Mouse (Mus musculus) lung, postnatal 0 days (tissue): ENCODE results near the gene Ccl9. TPM values are rescaled to one million over a fixed set of nuclear protein-coding genes. Genes with fewer than 3 reads are reported as not detected.
A peak's percentile ranks its signal among the peaks of the same experiment; 100 is the strongest.

ENCODE experiments used
- ATAC-seq: fragments of 200-750 bp; cut with Nextera tagmentation; 2 replicates; pipeline ENCODE4 v1.8.0; 2017; ENCODE audit warnings: moderate library complexity
- DNase-seq: peaks from one replicate; pipeline ENCODE4 v3.0.0-alpha.2; 2016; ENCODE audit warnings: low spot score
- H3K27ac ChIP-seq: fragments of 300-500 bp; sonication (generic); 2 replicates; pipeline ENCODE4 v1.5.1; 2014; ENCODE audit warnings: antibody characterized with exemption, mild to moderate bottlenecking, low read length, mixed read lengths
- H3K27me3 ChIP-seq: fragments of 300-500 bp; sonication (generic); replicated peaks from 2 replicates; pipeline ENCODE4 v1.6.1; 2014; ENCODE audit warnings: low read length, mixed read lengths; ENCODE audit not compliant: insufficient read depth
- H3K36me3 ChIP-seq: fragments of 300-500 bp; sonication (generic); 2 replicates; pipeline ENCODE4 v1.6.1; 2014; ENCODE audit warnings: low read length, mixed read lengths; ENCODE audit not compliant: insufficient read depth
- H3K4me1 ChIP-seq: fragments of 300-500 bp; sonication (generic); 2 replicates; pipeline ENCODE4 v1.6.1; 2014; ENCODE audit warnings: antibody characterized with exemption, low read depth, low read length, mixed read lengths; ENCODE audit not compliant: insufficient read depth
- H3K4me2 ChIP-seq: fragments of 300-500 bp; sonication (generic); replicated peaks from 2 replicates; pipeline ENCODE4 v1.6.1; 2014; ENCODE audit warnings: low read depth, mild to moderate bottlenecking, low read length, moderate library complexity, mixed read lengths
- H3K4me3 ChIP-seq: fragments of 300-500 bp; sonication (generic); 2 replicates; pipeline ENCODE4 v1.5.1; 2014; ENCODE audit warnings: low read depth, low read length
- H3K9ac ChIP-seq: fragments of 300-500 bp; sonication (generic); replicated peaks from 2 replicates; pipeline ENCODE4 v1.6.1; 2014; ENCODE audit warnings: low read depth, mild to moderate bottlenecking
- H3K9me3 ChIP-seq: fragments of 300-500 bp; sonication (generic); 2 replicates; pipeline ENCODE4 v1.6.1; 2016; ENCODE audit warnings: low read length, mixed read lengths
- CTCF ChIP-seq: IDR thresholded peaks from 2 replicates; pipeline ENCODE4 v1.5.1; 2016; ENCODE audit warnings: antibody characterized with exemption, mild to moderate bottlenecking
- EP300 ChIP-seq: IDR thresholded peaks from 2 replicates; pipeline ENCODE4 v1.6.1; 2016; ENCODE audit warnings: antibody characterized with exemption, mild to moderate bottlenecking, control low read depth
- WGBS: fragments of 180-500 bp; shearing (Covaris S2); extraction: QIAGEN DNeasy Blood & Tissue Kit; methylation state at CpG from one replicate; pipeline ENCODE4 v1.1.7; 2014; 5-methylcytosine and 5-hydroxymethylcytosine counted together
- polyA plus RNA-seq: library from polyadenylated mRNA; unstranded; fragments of >200 nt; fragmentation: Nextera tagmentation; extraction: Ambion mirVana; gene quantifications from 2 replicates; pipeline ENCODE4 v1.2.1, GENCODE M21; 2015

The Ccl9 gene
- polyA plus RNA-seq, 1 experiment from 2014 or later: 29.8 TPM

GRCm38 (mm10) chr11:83570189-83570588, 8.2 kb downstream of the Ccl9 start:
- no peak for TF ChIP-seq CTCF
- TF ChIP-seq EP300: no peak
- no peaks in the 10 kb centered on the region for H3K27me3 ChIP-seq
- ATAC-seq: no peak

GRCm38 (mm10) chr11:83569249-83569648, 9.2 kb downstream of the Ccl9 start:
- no peaks in the 10 kb centered on the region for H3K36me3 ChIP-seq
- no peak overlapping the region for H3K4me3 ChIP-seq
- no peaks in the 10 kb centered on the region for H3K9me3 ChIP-seq
- H3K27ac ChIP-seq: no peak overlapping the region
- no peaks in the 10 kb centered on the region for H3K4me1 ChIP-seq
- TF ChIP-seq CTCF (no peak), EP300 (no peak)
- no peak for ATAC-seq
- no peak overlapping the region for H3K9ac ChIP-seq
- no peak for DNase-seq
- no peak overlapping the region for H3K4me2 ChIP-seq
- WGBS: 88% methylated on average over 7 of the region's 7 CpGs
- no peaks in the 10 kb centered on the region for H3K27me3 ChIP-seq

More at GRCm38 (mm10) chr11:83570189-83570588, 8.2 kb downstream of the Ccl9 start:
- WGBS: 68% methylated on average over 2 of the region's 2 CpGs
- DNase-seq: no peak
- H3K4me1 ChIP-seq: no peaks in the 10 kb centered on the region
- H3K27ac ChIP-seq: no peak overlapping the region
- H3K36me3 ChIP-seq: no peaks in the 10 kb centered on the region
- H3K4me3 ChIP-seq: no peak overlapping the region
- H3K4me2 ChIP-seq: no peak overlapping the region
- no peaks in the 10 kb centered on the region for H3K9me3 ChIP-seq
- H3K9ac ChIP-seq: no peak overlapping the region

GRCm38 (mm10) chr11:83568786-83569185, 9.7 kb downstream of the Ccl9 start:
- WGBS: 83% methylated on average over 3 of the region's 3 CpGs
- Histone ChIP-seq H3K27me3 (no peaks in the 10 kb centered on the region), H3K9ac (no peak overlapping the region), H3K4me1 (no peaks in the 10 kb centered on the region), H3K27ac (no peak overlapping the region), H3K36me3 (no peaks in the 10 kb centered on the region), H3K4me3 (no peak overlapping the region), H3K4me2 (no peak overlapping the region), H3K9me3 (no peaks in the 10 kb centered on the region)
- TF ChIP-seq CTCF (no peak), EP300 (no peak)
- ATAC-seq (no peak), DNase-seq (no peak)

GRCm38 (mm10) chr11:83568061-83568460, 10.4 kb downstream of the Ccl9 start:
- Histone ChIP-seq H3K9me3 (no peaks in the 10 kb centered on the region), H3K27ac (no peak overlapping the region), H3K9ac (no peak overlapping the region), H3K4me1 (no peaks in the 10 kb centered on the region), H3K4me3 (no peak overlapping the region), H3K27me3 (no peaks in the 10 kb centered on the region), H3K36me3 (no peaks in the 10 kb centered on the region), H3K4me2 (no peak overlapping the region)
- 83% methylated on average over 9 of the region's 9 CpGs for WGBS
- DNase-seq: no peak
- no peak for ATAC-seq
- TF ChIP-seq EP300 (no peak), CTCF (no peak)

- no peak overlapping the region for H3K27ac ChIP-seq
- no peak for ATAC-seq
- no peaks in the 10 kb centered on the region for H3K27me3 ChIP-seq
- H3K9ac ChIP-seq: no peak overlapping the region
- no peak overlapping the region for H3K4me2 ChIP-seq
- no peaks in the 10 kb centered on the region for H3K36me3 ChIP-seq
- H3K4me3 ChIP-seq: no peak overlapping the region
- WGBS: 64% methylated on average over 7 of the region's 7 CpGs
- H3K4me1 ChIP-seq: no peaks in the 10 kb centered on the region
- TF ChIP-seq EP300 (no peak), CTCF (no peak)
- no peaks in the 10 kb centered on the region for H3K9me3 ChIP-seq
- no peak for DNase-seq
Observed at GRCm38 (mm10) chr11:83567311-83567710, 11.1 kb downstream of the Ccl9 start.

- Histone ChIP-seq H3K36me3 (no peaks in the 10 kb centered on the region), H3K27ac (no peak overlapping the region), H3K9ac (no peak overlapping the region), H3K4me1 (no peaks in the 10 kb centered on the region), H3K4me3 (no peak overlapping the region), H3K4me2 (no peak overlapping the region), H3K9me3 (no peaks in the 10 kb centered on the region), H3K27me3 (no peaks in the 10 kb centered on the region)
- no peak for DNase-seq
- ATAC-seq: no peak
- no peak for TF ChIP-seq EP300
- TF ChIP-seq CTCF: no peak
Observed at GRCm38 (mm10) chr11:83566617-83567016, 11.8 kb downstream of the Ccl9 start.

- Histone ChIP-seq H3K9me3 (no peaks in the 10 kb centered on the region), H3K36me3 (no peaks in the 10 kb centered on the region), H3K4me3 (no peak overlapping the region), H3K9ac (no peak overlapping the region), H3K4me2 (no peak overlapping the region), H3K4me1 (no peaks in the 10 kb centered on the region), H3K27ac (no peak overlapping the region), H3K27me3 (no peaks in the 10 kb centered on the region)
- DNase-seq (peak; percentile 62), ATAC-seq (peak; percentile 56)
- TF ChIP-seq EP300: no peak
- TF ChIP-seq CTCF: no peak
- WGBS: 55% methylated on average over 2 of the region's 2 CpGs
Observed at GRCm38 (mm10) chr11:83563754-83564153, 14.7 kb downstream of the Ccl9 start.
